Mouse (Mus musculus) hindbrain, embryonic 10.5 days (tissue): ENCODE data around the gene Fkbp10. TPM values are rescaled to one million over a fixed set of nuclear protein-coding genes. Genes with fewer than 3 reads are reported as not detected.

Source experiments
- DNase-seq: peaks from one replicate; pipeline ENCODE4 v3.0.0-alpha.2; 2017; ENCODE audit warnings: low spot score
- H3K27ac ChIP-seq: fragments of 300-500 bp; sonication (generic); 2 replicates; pipeline ENCODE4 v1.5.1; 2016; ENCODE audit warnings: mild to moderate bottlenecking, moderate library complexity
- H3K27me3 ChIP-seq: fragments of 300-500 bp; sonication (generic); 2 replicates; pipeline ENCODE4 v1.6.1; 2016; ENCODE audit warnings: mild to moderate bottlenecking; ENCODE audit not compliant: poor library complexity, insufficient read depth, severe bottlenecking
- H3K36me3 ChIP-seq: fragments of 300-500 bp; sonication (generic); 2 replicates; pipeline ENCODE4 v1.6.1; 2016; ENCODE audit warnings: mild to moderate bottlenecking, moderate library complexity
- H3K4me1 ChIP-seq: fragments of 300-500 bp; sonication (generic); replicated peaks from 2 replicates; pipeline ENCODE4 v1.6.1; 2016; ENCODE audit warnings: mild to moderate bottlenecking
- H3K4me3 ChIP-seq: fragments of 300-500 bp; sonication (generic); 2 replicates; pipeline ENCODE4 v1.5.1; 2016; ENCODE audit warnings: mild to moderate bottlenecking, moderate library complexity
- H3K9me3 ChIP-seq: fragments of 300-500 bp; sonication (generic); 2 replicates; pipeline ENCODE4 v1.6.1; 2016; ENCODE audit warnings: mild to moderate bottlenecking, moderate library complexity
- WGBS: fragments of 180-500 bp; shearing (Covaris S2); methylation state at CpG from one replicate; pipeline ENCODE4 v1.1.7; 2016; 5-methylcytosine and 5-hydroxymethylcytosine counted together
- polyA plus RNA-seq: library from polyadenylated mRNA; unstranded; fragments of >200 nt; fragmentation: Nextera tagmentation; extraction: Ambion mirVana; gene quantifications from 2 replicates; pipeline ENCODE4 v1.2.1, GENCODE M21; 2016

Gene Fkbp10
- polyA plus RNA-seq = 51.0 and 52.0 TPM in 2 replicates

DNA sequence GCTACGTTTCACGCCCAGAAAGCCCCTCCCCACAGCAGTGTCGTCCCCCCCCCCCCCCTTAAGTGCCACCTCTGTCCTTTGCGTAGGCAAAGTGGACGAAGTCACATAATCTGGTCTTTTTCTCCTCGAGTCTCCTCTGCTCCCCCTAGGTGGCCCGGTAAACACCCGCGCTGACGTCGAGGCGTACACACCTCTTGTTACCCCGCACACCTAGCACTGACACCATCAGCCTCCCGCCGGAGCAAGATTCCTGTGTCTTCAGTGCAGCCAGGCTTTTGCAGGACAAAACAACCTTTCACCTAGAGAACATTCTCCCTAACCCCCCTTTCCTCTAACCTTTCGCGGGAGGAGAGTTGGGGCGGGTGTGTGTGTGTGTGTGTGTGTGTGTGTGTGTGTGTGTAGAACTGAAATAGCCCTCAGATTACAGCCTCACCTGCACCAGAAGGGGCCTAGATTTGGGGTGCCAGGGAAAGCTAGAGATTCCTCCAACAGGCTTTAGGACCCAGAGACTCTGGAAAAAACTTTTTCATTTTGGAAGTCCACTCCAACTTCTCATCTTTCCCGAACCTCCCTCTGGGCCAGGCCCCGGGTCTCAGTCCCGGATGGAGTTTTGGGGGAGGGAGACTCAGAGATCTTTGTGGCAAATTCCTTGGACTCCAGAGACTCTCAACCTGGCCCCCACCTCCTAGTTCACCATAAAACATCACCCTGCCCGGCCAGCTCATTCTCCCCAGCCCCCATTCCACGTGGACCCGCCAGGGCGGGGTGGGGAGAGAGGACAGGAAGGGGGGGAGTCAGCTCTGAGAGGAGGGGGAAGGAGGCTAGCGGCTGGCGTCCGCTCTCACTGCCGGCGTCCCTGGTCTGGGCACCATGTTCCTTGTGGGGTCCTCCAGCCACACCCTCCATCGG lies at the start of gene Fkbp10:
TSS of gene Fkbp10 (plus strand) at position 784 of the 909 bp plus-strand sequence.
- peaks cover 9% of the 10 kb centered on the region for H3K36me3 ChIP-seq
- H3K27me3 ChIP-seq = peaks cover 35% of the 10 kb centered on the region
- DNase-seq = peak; percentile 72
- H3K27ac ChIP-seq = peak within 1 kb of the TSS; percentile 90
- H3K4me1 ChIP-seq = peaks cover 51% of the 10 kb centered on the region
- peak within 1 kb of the TSS; percentile 76 for H3K4me3 ChIP-seq
- 0% methylated on average over 31 of the region's 31 CpGs for WGBS
- no peaks in the 10 kb centered on the region for H3K9me3 ChIP-seq

- peaks cover 26% of the 10 kb centered on the region for H3K4me1 ChIP-seq
- H3K27me3 ChIP-seq = 0 out of 2 replicates have a peak, but pooled peaks cover 1% of the 10 kb centered on the region
- H3K9me3 ChIP-seq = no peaks in the 10 kb centered on the region
- H3K4me3 ChIP-seq = no peak overlapping the region
- no peak overlapping the region for H3K27ac ChIP-seq
- H3K36me3 ChIP-seq = peaks cover 37% of the 10 kb centered on the region
- no peak for DNase-seq
- WGBS = 89% methylated on average over 7 of the region's 7 CpGs
These were observed 46.4 kb upstream of the Fkbp10 start for GRCm38 (mm10) chr11:100369145-100369544.

DNA sequence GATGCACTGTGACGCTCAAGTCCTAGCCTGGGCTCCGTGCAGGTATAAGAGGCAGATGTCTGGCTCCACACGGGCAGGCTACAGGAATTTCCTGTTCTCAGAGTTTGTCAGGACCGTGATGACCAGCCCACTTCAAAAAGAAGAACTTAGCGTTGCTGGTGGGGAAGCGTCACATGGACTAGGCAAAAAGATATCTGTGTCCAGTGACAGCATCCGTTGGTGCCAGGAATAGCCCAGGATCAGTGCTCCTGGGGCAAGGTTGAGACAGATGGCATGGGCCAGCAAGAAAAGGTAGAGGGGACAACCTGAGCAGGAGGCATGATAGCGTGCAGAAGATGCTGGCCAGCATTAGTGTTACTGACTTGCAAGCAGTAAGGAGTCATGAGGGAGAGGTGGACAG lies 45.7 kb upstream of the Fkbp10 start:
- Histone ChIP-seq H3K27me3 (no peaks in the 10 kb centered on the region), H3K9me3 (no peaks in the 10 kb centered on the region), H3K27ac (no peak overlapping the region), H3K4me3 (no peak overlapping the region), H3K36me3 (peaks cover 40% of the 10 kb centered on the region), H3K4me1 (peaks cover 21% of the 10 kb centered on the region)
- no peak for DNase-seq
- 83% methylated on average over 8 of the region's 8 CpGs for WGBS

- Histone ChIP-seq H3K27me3 (no peaks in the 10 kb centered on the region), H3K9me3 (no peaks in the 10 kb centered on the region), H3K4me3 (no peak overlapping the region), H3K27ac (0 out of 2 replicates have a peak overlapping the region, but pooled peaks have one; percentile 42), H3K36me3 (peaks cover 59% of the 10 kb centered on the region), H3K4me1 (peaks cover 19% of the 10 kb centered on the region)
- DNase-seq = no peak
- 74% methylated on average over 7 of the region's 8 CpGs for WGBS
These were observed 43.4 kb upstream of the Fkbp10 start for GRCm38 (mm10) chr11:100371981-100372558.

- H3K36me3 ChIP-seq = peaks cover 83% of the 10 kb centered on the region
- DNase-seq = no peak
- WGBS = 88% methylated on average over 9 of the region's 9 CpGs
- H3K4me3 ChIP-seq = no peak overlapping the region
- H3K9me3 ChIP-seq = no peaks in the 10 kb centered on the region
- peaks cover 16% of the 10 kb centered on the region for H3K4me1 ChIP-seq
- no peak overlapping the region for H3K27ac ChIP-seq
- H3K27me3 ChIP-seq = no peaks in the 10 kb centered on the region
These were observed 40.4 kb upstream of the Fkbp10 start for GRCm38 (mm10) chr11:100375127-100375526.

- no peak overlapping the region for H3K27ac ChIP-seq
- peaks cover 12% of the 10 kb centered on the region for H3K4me1 ChIP-seq
- H3K4me3 ChIP-seq = no peak overlapping the region
- 81% methylated on average over 4 of the region's 4 CpGs for WGBS
- H3K36me3 ChIP-seq = peaks cover 84% of the 10 kb centered on the region
- H3K27me3 ChIP-seq = no peaks in the 10 kb centered on the region
- DNase-seq = no peak
- no peaks in the 10 kb centered on the region for H3K9me3 ChIP-seq
These were observed 39.5 kb upstream of the Fkbp10 start for GRCm38 (mm10) chr11:100376005-100376404.

GRCm38 (mm10) chr11:100376746-100377389 lies 38.6 kb upstream of the Fkbp10 start:
- no peak overlapping the region for H3K4me3 ChIP-seq
- no peak overlapping the region for H3K27ac ChIP-seq
- H3K27me3 ChIP-seq = no peaks in the 10 kb centered on the region
- H3K4me1 ChIP-seq = peaks cover 7% of the 10 kb centered on the region
- WGBS = 93% methylated on average over 21 of the region's 21 CpGs
- H3K9me3 ChIP-seq = no peaks in the 10 kb centered on the region
- H3K36me3 ChIP-seq = peaks cover 84% of the 10 kb centered on the region
- no peak for DNase-seq

DNA sequence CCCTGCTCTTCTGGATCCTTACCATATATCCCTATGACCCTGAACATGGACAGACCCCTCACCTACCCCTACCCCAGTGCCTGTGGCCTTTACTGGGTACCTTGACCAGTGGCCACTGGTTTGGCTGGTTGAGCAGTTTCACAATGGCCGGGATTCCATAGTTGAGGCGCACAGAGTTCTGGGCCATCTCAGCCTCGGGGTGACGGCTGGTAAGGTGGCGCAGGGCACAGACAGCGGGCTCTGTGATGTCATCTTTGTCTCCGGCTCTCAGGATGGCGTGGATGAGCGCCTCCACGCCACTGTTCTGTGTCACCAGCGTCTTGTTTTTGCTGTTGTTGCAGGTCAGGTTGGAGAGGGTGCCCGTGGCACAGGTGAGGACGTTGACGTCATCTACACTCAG lies 37.5 kb upstream of the Fkbp10 start:
- H3K4me3 ChIP-seq = no peak overlapping the region
- WGBS = 94% methylated on average over 14 of the region's 14 CpGs
- no peak for DNase-seq
- H3K4me1 ChIP-seq = 0 out of 2 replicates have a peak, but pooled peaks cover 2% of the 10 kb centered on the region
- H3K36me3 ChIP-seq = peaks cover 85% of the 10 kb centered on the region
- H3K27me3 ChIP-seq = no peaks in the 10 kb centered on the region
- H3K9me3 ChIP-seq = no peaks in the 10 kb centered on the region
- no peak overlapping the region for H3K27ac ChIP-seq

DNA sequence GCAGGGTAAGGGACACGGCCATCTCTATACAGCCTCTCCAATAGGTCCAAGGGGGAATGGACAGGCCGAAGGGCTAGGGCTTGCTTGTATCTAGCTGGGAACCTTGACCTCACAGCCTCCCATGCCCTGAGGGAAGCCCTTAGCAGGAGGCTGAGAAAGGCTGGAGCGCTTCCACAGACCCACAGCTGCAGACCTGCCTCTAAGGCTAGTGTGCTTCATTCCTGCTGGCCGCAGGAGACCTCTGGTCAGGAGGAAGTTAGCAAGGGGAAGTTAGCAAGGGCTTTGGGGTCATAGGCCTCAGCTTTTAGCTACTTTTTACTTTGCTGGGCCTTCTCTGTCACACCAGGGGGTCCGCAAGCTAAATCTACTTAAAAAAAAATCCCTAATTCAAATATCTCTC lies 37.1 kb upstream of the Fkbp10 start:
- no peak overlapping the region for H3K4me3 ChIP-seq
- H3K9me3 ChIP-seq = no peaks in the 10 kb centered on the region
- H3K27ac ChIP-seq = no peak overlapping the region
- no peaks in the 10 kb centered on the region for H3K27me3 ChIP-seq
- DNase-seq = no peak
- 85% methylated on average over 5 of the region's 5 CpGs for WGBS
- peaks cover 85% of the 10 kb centered on the region for H3K36me3 ChIP-seq
- H3K4me1 ChIP-seq = 0 out of 2 replicates have a peak, but pooled peaks cover 4% of the 10 kb centered on the region

GRCm38 (mm10) chr11:100379311-100379710 lies 36.2 kb upstream of the Fkbp10 start:
- Histone ChIP-seq H3K27ac (no peak overlapping the region), H3K36me3 (peaks cover 83% of the 10 kb centered on the region), H3K27me3 (no peaks in the 10 kb centered on the region), H3K4me1 (0 out of 2 replicates have a peak, but pooled peaks cover 4% of the 10 kb centered on the region), H3K4me3 (no peak overlapping the region), H3K9me3 (no peaks in the 10 kb centered on the region)
- DNase-seq = no peak
- 93% methylated on average over 4 of the region's 4 CpGs for WGBS

GRCm38 (mm10) chr11:100382682-100383081 lies 32.8 kb upstream of the Fkbp10 start:
- H3K27me3 ChIP-seq = no peaks in the 10 kb centered on the region
- 81% methylated on average over 6 of the region's 6 CpGs for WGBS
- no peak overlapping the region for H3K27ac ChIP-seq
- no peaks in the 10 kb centered on the region for H3K9me3 ChIP-seq
- peaks cover 72% of the 10 kb centered on the region for H3K36me3 ChIP-seq
- H3K4me1 ChIP-seq = peaks cover 18% of the 10 kb centered on the region
- DNase-seq = no peak
- H3K4me3 ChIP-seq = no peak overlapping the region

- H3K27me3 ChIP-seq = no peaks in the 10 kb centered on the region
- no peak overlapping the region for H3K27ac ChIP-seq
- WGBS = 80% methylated on average over 3 of the region's 3 CpGs
- DNase-seq = no peak
- H3K4me3 ChIP-seq = no peak overlapping the region
- H3K36me3 ChIP-seq = peaks cover 53% of the 10 kb centered on the region
- no peaks in the 10 kb centered on the region for H3K9me3 ChIP-seq
- peaks cover 35% of the 10 kb centered on the region for H3K4me1 ChIP-seq
These were observed 30.5 kb upstream of the Fkbp10 start for GRCm38 (mm10) chr11:100385016-100385415.
